Mouse (Mus musculus): Measurements from ENCODE around the gene Slamf9. TPM values are rescaled to one million over a fixed set of nuclear protein-coding genes. Genes with fewer than 3 reads are reported as not detected.

Slamf9 gene
- 4.5 and 5.6 TPM in 2 replicates for polyA plus RNA-seq (2012; rRNA removed)

DNA sequence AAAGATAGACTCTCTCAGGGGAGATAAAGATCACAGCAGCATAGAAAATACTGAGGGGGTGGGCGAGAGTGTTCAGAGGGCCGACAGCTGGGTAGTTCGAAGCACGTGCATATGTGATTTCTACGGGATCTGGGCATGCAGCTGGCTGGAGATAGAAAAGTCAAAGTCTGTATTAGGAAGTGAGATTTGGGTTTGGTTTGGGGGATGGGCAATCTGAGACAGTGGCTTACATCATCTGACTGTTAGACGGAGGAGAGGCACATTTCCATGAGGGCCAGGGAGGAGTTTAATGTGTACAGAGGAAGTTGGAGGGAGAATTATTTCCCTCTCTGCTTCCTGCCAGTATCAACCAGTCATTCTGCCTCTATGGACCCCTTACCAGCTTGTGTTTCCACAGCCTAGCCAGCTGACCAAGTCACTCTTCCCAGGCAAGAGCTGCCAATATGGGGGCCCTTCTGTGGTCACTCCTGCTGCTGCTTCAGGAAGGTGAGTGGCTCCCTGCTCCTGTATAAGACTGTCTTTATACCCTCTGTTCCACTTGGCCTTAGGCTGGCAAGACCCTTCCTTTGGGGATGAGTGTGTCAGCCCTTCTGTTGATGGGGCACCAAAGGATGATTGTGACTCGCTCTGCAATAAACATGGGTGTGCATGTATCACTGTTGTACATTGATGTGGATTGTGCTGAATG is at the start of gene Slamf9:
Gene Slamf9, plus strand, starts transcription at position 305 of the 688 bp plus-strand sequence.

DNA sequence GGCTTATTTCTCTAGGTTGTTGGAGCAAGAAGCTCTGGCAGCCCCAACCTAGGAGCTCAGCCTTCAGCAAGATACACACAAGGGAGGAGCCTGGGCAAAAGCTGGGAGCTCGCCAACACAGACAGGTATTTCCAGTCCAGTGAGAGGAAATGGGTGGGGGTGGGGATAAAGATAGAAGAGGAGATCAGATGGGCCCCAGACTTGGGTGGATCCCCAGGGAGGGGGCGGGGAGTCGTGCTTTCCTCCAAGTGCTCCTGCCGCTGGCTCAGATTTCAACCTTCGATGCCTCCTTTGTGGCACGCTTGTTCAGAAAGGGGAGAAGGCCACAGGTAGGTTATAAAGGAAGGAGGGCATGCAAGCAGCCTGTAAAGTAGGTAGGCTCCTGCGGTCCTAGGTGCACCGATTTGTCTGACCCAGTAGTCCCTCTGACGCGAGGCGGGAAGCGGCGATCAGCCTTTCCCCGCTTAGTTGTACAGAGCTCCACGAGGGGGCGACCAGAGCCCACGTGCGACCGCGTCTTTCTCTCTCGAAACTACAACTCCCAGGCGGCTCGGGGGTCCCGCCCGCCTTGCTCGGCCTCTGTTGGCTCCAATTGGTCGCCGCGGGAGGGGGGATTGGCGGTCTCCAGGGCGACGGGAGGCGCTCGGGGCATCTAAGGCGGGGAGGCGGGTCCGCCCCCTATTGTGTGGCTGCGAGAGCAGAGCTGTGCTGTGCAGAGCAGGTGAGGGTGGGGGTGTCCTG is 6.6 kb downstream of the Slamf9 start, which contains the start of gene Igsf9:
Gene Igsf9, plus strand, starts transcription at position 249 of the 741 bp plus-strand sequence.

DNA sequence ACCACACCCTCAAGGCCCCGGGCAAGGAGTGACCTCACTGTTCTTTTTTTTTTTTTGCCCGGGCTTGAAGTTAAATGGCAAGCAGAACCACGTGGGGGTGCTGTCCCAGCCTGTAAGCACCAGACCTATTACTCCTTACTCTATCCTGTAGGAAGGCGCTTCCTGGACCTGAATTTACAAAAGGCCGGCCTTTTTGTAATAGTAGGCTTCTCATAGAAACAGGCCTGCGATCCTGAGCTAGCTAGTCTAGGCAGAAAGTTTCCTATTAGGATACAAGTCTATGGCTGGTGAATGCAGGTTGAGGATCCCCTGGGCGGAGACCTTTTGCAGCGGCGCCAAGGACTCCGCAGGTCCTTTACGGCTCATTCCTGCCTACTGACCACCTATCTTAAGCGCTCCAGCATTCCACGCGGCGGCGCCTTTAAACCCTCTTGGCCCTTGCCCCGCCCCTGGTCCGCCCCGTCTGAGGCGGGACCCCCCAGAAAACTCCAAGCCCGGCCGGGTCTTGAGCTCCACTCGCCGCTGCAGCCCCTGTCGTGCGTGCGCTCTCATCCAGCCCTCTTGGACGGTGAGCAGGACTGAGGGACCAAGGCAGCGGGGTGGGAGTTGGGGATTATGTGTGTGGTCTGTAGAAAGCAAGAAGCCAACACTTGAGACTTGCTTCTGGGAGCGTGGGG is 24.7 kb downstream of the Slamf9 start, which contains the start of gene Tagln2:
Gene Tagln2, plus strand, starts transcription at position 283 of the 677 bp plus-strand sequence.

DNA sequence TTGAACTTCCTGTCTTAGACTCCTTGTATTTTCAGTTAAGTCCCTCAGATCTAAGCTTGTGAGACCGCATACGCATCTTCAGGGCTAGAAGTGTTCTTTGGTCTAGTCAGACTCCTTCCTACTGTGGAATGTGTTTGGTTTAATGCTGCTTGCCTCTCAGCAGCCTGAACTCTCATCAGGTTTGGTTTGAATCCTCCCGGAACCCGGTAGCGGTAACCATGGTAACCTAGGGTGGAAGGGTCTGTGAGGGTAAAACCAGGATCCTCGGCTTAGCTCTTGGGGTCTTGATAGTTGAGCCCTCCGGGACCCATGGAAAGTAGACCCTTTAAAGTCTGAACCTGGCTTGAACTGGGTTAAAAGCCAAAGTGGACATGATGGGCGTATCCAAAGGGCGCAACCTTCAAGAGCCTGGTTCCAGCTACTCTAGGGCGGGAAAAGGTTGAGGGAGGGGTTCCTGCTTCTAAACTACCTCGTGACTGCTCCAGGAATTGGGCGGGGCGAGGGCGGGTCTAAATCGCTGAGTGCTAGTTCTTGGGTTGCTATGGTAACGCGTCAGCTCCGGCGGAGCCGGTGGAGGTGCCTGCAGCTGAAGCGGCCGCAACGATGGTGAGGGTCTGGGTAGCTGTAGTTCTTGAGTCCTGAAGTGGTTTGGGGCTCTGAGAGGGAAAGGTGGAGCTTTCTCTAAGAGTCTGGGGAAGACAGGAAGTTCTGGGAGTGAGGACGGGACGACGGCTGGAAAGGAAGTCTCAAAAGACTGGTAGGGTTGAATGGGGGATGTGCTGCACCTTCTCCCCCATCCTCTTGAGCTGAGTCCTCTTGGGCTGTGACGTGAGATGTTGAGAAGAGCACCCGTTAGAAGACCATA is 45.6 kb downstream of the Slamf9 start, which contains the start of gene Cfap45:
Gene Cfap45, plus strand, starts transcription at position 226 of the 865 bp plus-strand sequence.

Other genes starting within 250 kb of the Slamf9 start
- gene Atp1a4, start 216.9 kb upstream of the Slamf9 start, polyA plus RNA-seq (2012; rRNA removed): 0.10 TPM in 1 of 2 replicates, not detected in the other
- 52.9 and 69.9 TPM in 2 replicates for gene Igsf8, start 213.7 kb upstream of the Slamf9 start, polyA plus RNA-seq (2012; rRNA removed)
- gene Atp1a2, start 177.3 kb upstream of the Slamf9 start, polyA plus RNA-seq (2012; rRNA removed): 5.7 and 8.7 TPM in 2 replicates
- gene Kcnj9, start 146.0 kb upstream of the Slamf9 start, polyA plus RNA-seq (2012; rRNA removed): 0.12 and 0.14 TPM in 2 replicates
- gene Kcnj10, start 134.1 kb upstream of the Slamf9 start, polyA plus RNA-seq (2012; rRNA removed): 0.18 and 0.25 TPM in 2 replicates
- gene Pigm, start 98.8 kb upstream of the Slamf9 start, polyA plus RNA-seq (2012; rRNA removed): 2.8 and 3.3 TPM in 2 replicates
- gene Igsf9, start 6.4 kb downstream of the Slamf9 start, polyA plus RNA-seq (2012; rRNA removed): 144 and 156 TPM in 2 replicates
- 605 and 729 TPM in 2 replicates for gene Tagln2, start 24.7 kb downstream of the Slamf9 start, polyA plus RNA-seq (2012; rRNA removed)
- gene Cfap45, start 45.4 kb downstream of the Slamf9 start, polyA plus RNA-seq (2012; rRNA removed): 3.8 and 4.0 TPM in 2 replicates
- 31.8 and 65.5 TPM in 2 replicates for gene Vsig8, start 80.6 kb downstream of the Slamf9 start, polyA plus RNA-seq (2012; rRNA removed)
- 0.42 and 0.81 TPM in 2 replicates for gene Slamf8, start 115.2 kb downstream of the Slamf9 start, polyA plus RNA-seq (2012; rRNA removed)
- not detected in 2 replicates for gene Fcrl6, start 127.2 kb downstream of the Slamf9 start, polyA plus RNA-seq (2012; rRNA removed)
- gene Dusp23, start 157.6 kb downstream of the Slamf9 start, polyA plus RNA-seq (2012; rRNA removed): 15.7 and 21.8 TPM in 2 replicates
- gene Crp, start 222.7 kb downstream of the Slamf9 start, polyA plus RNA-seq (2012; rRNA removed): 0.04 TPM in 2 replicates